Mouse (Mus musculus) stomach, postnatal 0 days (tissue): ENCODE results near the gene Gm13697. TPM values are rescaled to one million over a fixed set of nuclear protein-coding genes. Genes with fewer than 3 reads are reported as not detected.
"Not testable (repeated sequence)": the region's sequence is repeated elsewhere in the genome, so short reads cannot be mapped to it uniquely, and the experiment has no call there.

Experiments
- ATAC-seq: fragments of 200-750 bp; cut with Nextera tagmentation; 2 replicates; pipeline ENCODE4 v1.8.0; 2017; ENCODE audit not compliant: low FRiP score, low TSS enrichment
- DNase-seq: peaks from one replicate; pipeline ENCODE4 v3.0.0-alpha.2; 2016; ENCODE audit warnings: low spot score
- H3K27ac ChIP-seq: fragments of 300-500 bp; sonication (generic); replicated peaks from 2 replicates; pipeline ENCODE4 v1.5.1; 2014; ENCODE audit warnings: mild to moderate bottlenecking, control low read depth
- H3K27me3 ChIP-seq: fragments of 300-500 bp; sonication (generic); 2 replicates; pipeline ENCODE4 v1.6.1; 2014; ENCODE audit warnings: low read length; ENCODE audit not compliant: control insufficient read depth, insufficient read depth
- H3K36me3 ChIP-seq: fragments of 300-500 bp; sonication (generic); 2 replicates; pipeline ENCODE4 v1.6.1; 2014; ENCODE audit warnings: low read length, mixed read lengths; ENCODE audit not compliant: control insufficient read depth, insufficient read depth
- H3K4me1 ChIP-seq: fragments of 300-500 bp; sonication (generic); replicated peaks from 2 replicates; pipeline ENCODE4 v1.6.1; 2014; ENCODE audit warnings: antibody characterized with exemption; ENCODE audit not compliant: control insufficient read depth, insufficient read depth
- H3K4me2 ChIP-seq: fragments of 300-500 bp; sonication (generic); replicated peaks from 2 replicates; pipeline ENCODE4 v1.6.1; 2014; ENCODE audit warnings: low read depth, mild to moderate bottlenecking, control low read depth, moderate library complexity
- H3K4me3 ChIP-seq: fragments of 300-500 bp; sonication (generic); 2 replicates; pipeline ENCODE4 v1.5.1; 2014; ENCODE audit warnings: low read depth, low read length, control low read depth
- H3K9ac ChIP-seq: fragments of 300-500 bp; sonication (generic); 2 replicates; pipeline ENCODE4 v1.6.1; 2014; ENCODE audit warnings: mild to moderate bottlenecking, low read length, control low read depth, mixed read lengths
- H3K9me3 ChIP-seq: fragments of 300-500 bp; sonication (generic); 2 replicates; pipeline ENCODE4 v1.6.1; 2016; ENCODE audit warnings: low read length; ENCODE audit not compliant: control insufficient read depth
- CTCF ChIP-seq: IDR thresholded peaks from 2 replicates; pipeline ENCODE4 v1.5.1; 2016; ENCODE audit warnings: antibody characterized with exemption, low read depth, mild to moderate bottlenecking, moderate library complexity
- EP300 ChIP-seq: optimal IDR thresholded peaks from 2 replicates; pipeline ENCODE3; 2016; ENCODE audit warnings: antibody characterized with exemption
- WGBS: fragments of 180-500 bp; shearing (Covaris S2); extraction: QIAGEN DNeasy Blood & Tissue Kit; methylation state at CpG from one replicate; pipeline ENCODE4 v1.1.7; 2014; 5-methylcytosine and 5-hydroxymethylcytosine counted together
- polyA plus RNA-seq: library from polyadenylated mRNA; unstranded; fragments of >200 nt; fragmentation: Nextera tagmentation; extraction: Ambion mirVana; gene quantifications from 2 replicates; pipeline ENCODE4 v1.2.1, GENCODE M21; 2015

The Gm13697 gene
- polyA plus RNA-seq, 1 experiment from 2014 or later, result not detected

DNA sequence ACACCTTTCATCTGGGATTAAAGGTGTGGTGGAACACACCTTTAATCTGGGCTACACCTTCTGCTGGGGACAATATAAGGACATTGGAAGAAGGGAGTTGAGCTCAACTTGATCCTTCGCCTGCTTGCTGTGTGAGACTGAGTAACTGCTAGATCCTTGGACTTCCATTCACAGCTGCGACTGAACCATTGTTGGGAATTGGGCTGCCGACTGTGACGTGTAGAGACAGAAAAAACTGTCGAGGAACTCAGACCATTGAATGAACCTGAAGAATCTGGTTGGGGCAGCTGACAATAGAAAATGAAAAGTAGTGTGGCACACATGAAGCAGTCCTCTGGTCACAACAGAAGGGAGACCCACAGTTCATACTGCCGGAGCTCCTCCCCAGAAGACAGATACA lies 5.7 kb downstream of the Gm13697 start, which contains the start of gene Gm13691:
Gene Gm13691 (plus strand): TSS at position 301 of the 400 bp plus-strand sequence.
- ATAC-seq, H3K4me2 ChIP-seq, H3K4me1 ChIP-seq, H3K36me3 ChIP-seq, H3K27ac ChIP-seq, H3K9me3 ChIP-seq, H3K4me3 ChIP-seq, H3K27me3 ChIP-seq, H3K9ac ChIP-seq, DNase-seq: not testable (repeated sequence)
- WGBS, result no CpG with 5 or more reads among the region's 6 CpGs

DNA sequence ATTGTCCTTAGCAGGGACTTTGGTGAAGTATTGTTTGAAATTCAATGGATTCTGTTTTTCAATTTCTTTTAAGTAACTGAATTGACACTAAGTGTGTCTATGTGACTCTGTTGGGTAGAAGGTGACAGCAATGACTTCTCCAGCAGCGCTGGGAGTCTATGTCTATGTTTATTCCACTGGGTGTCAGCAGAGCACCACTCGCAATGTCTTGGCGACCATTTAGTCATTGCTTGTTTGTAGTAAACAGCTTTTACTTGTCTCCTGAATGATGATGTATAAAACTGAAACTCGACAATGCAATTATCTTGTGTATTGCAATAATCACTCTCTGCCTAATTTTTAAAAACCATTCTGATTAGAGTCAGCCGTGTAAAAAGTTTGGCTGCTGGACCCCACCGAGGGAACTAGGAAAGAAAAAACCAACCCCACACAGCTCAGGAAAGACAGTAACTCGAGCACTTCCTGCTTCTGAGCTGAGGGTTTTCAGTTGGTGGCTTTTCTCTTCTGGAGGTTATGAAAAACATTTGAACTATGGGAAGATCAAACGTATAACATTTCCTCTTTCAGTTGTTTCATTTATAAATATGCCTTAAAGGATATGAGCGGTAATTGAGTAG lies 9.2 kb downstream of the Gm13697 start:
- not testable (repeated sequence) for DNase-seq, H3K27me3 ChIP-seq, H3K9me3 ChIP-seq, H3K36me3 ChIP-seq, ATAC-seq, H3K4me3 ChIP-seq, H3K9ac ChIP-seq, H3K27ac ChIP-seq, H3K4me1 ChIP-seq, H3K4me2 ChIP-seq
- 31% methylated on average over 7 of the region's 9 CpGs for WGBS

DNA sequence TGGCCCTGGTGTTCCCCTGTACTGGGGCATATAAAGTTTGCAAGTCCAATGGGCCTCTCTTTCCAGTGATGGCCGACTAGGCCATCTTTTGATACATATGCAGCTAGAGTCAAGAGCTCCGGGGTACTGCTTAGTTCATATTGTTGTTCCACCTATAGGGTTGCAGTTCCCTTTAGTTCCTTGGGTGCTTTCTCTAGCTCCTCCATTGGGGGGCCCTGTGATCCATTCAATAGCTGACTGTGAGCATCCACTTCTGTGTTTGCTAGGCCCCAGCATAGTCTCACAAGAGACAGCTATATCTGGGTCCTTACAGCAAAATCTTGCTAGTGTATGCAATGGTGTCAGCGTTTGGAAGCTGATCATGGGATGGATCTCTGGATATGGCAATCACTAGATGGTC lies 10.0 kb downstream of the Gm13697 start:
- not testable (repeated sequence) for H3K4me2 ChIP-seq, H3K27me3 ChIP-seq, H3K36me3 ChIP-seq, H3K9me3 ChIP-seq, ATAC-seq, H3K4me3 ChIP-seq, H3K4me1 ChIP-seq, H3K9ac ChIP-seq, H3K27ac ChIP-seq, DNase-seq
- no CpG with 5 or more reads among the region's 3 CpGs for WGBS

DNA sequence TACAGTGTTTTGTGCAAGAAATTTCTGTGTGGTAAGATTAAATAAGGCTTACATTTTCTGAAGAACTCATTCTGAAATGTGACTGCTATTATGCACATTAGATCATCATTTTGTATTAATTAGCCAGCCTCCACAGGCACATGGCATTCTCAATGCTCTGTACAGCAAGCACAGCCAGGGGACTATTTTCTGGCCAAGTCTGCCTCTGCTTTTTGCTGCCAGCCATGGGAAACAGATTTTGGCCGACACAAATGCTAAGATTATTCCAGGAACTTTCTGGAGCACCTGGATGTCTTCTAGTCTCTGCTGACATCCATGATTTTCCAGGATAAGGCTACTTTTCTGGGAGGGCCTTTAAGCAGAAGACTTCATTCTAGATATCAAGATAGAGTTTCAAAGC lies 24.4 kb downstream of the Gm13697 start:
- Histone ChIP-seq H3K27ac (no peak overlapping the region), H3K4me3 (no peak overlapping the region), H3K27me3 (no peaks in the 10 kb centered on the region), H3K4me1 (no peaks in the 10 kb centered on the region), H3K9ac (no peak overlapping the region), H3K4me2 (no peak overlapping the region), H3K9me3 (no peaks in the 10 kb centered on the region), H3K36me3 (no peaks in the 10 kb centered on the region)
- no peak for ATAC-seq
- TF ChIP-seq CTCF, result no peak
- no peak for TF ChIP-seq EP300
- WGBS, result 29% methylated on average over 1 of the region's 1 CpGs
- DNase-seq, result no peak

DNA sequence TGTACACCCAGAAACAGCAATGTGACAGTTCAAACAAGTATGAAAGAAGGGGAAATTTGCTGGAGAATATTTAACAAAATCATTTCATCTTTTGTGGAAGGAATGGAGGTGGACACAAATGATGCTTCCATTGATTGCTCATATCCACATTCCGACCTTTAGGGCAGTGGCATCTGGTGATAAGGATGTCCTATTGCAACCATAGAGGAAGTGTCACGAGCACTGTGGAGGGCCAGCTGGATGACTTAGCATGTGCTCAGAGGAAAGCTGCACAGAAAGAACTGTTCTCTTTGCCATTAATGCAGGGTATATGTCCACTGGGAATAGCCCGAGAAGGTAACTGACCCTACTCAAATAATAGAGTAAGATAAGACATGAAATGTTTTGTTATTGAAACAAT lies 25.3 kb downstream of the Gm13697 start:
- H3K4me3 ChIP-seq, result no peak overlapping the region
- no peaks in the 10 kb centered on the region for H3K36me3 ChIP-seq
- H3K4me1 ChIP-seq, result no peaks in the 10 kb centered on the region
- DNase-seq (no peak), ATAC-seq (no peak)
- TF ChIP-seq CTCF, result no peak
- TF ChIP-seq EP300, result no peak
- H3K9ac ChIP-seq, result no peak overlapping the region
- H3K27me3 ChIP-seq, result no peaks in the 10 kb centered on the region
- no peaks in the 10 kb centered on the region for H3K9me3 ChIP-seq
- no peak overlapping the region for H3K4me2 ChIP-seq
- H3K27ac ChIP-seq, result no peak overlapping the region
- 61% methylated on average over 3 of the region's 3 CpGs for WGBS

DNA sequence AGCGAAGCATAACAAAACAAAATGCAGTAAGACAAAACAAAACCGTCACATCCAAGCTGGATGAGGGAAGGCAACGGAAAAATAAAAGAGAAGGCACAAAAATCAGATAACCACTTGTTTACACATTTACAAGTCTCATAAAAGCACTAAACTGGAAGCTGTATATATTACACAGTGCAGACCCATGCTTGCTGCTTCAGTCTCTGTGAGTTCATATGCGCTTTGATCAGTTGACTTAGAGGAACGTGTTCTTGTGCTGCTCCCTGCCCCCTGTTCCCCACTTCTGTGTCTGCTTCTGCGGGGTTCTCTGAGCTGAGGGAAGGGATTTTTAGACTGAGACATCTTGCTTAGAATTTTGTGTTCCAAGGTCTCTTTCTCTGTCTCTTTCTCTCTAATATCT lies 30.0 kb downstream of the Gm13697 start:
- no peak overlapping the region for H3K4me2 ChIP-seq
- H3K9me3 ChIP-seq, result no peaks in the 10 kb centered on the region
- 60% methylated on average over 6 of the region's 6 CpGs for WGBS

DNA sequence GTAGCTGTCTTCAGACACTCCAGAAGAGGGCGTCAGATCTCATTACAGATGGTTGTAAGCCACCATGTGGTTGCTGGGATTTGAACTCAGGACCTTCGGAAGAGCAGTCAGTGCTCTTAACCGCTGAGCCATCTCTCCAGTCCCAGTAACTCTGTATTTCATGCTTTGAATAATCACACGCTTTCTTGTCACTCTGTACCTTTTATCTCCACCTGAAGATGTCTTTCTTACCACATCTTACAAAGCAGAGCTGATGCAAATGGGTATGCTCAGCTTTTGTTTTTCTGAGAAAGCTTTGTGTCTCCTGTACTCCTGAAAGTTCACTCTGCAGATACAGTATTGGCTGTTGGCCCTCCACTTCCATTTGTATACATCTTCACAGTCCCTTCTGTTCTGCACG lies 31.7 kb downstream of the Gm13697 start:
- H3K4me1 ChIP-seq, H3K27ac ChIP-seq, H3K4me2 ChIP-seq, H3K27me3 ChIP-seq, H3K36me3 ChIP-seq, H3K9me3 ChIP-seq, H3K9ac ChIP-seq, DNase-seq, H3K4me3 ChIP-seq, ATAC-seq: not testable (repeated sequence)
- 80% methylated on average over 4 of the region's 5 CpGs for WGBS

More for the DNA sequence above, 30.0 kb downstream of the Gm13697 start:
- no peak for TF ChIP-seq CTCF
- no peak for TF ChIP-seq EP300
- no peaks in the 10 kb centered on the region for H3K4me1 ChIP-seq
- no peak for DNase-seq
- no peak overlapping the region for H3K4me3 ChIP-seq
- H3K9ac ChIP-seq, result no peak overlapping the region
- H3K36me3 ChIP-seq, result no peaks in the 10 kb centered on the region
- no peak for ATAC-seq
- H3K27me3 ChIP-seq, result no peaks in the 10 kb centered on the region
- H3K27ac ChIP-seq, result no peak overlapping the region
